Mouse (Mus musculus) megakaryocyte, embryonic 14.5 days (primary cell): ENCODE results near the gene Cbx5.

Source experiments
- FLI1 ChIP-seq: IDR thresholded peaks from 2 replicates; pipeline ENCODE4 v1.6.1; 2012; ENCODE audit warnings: low read length, inconsistent platforms, mixed read lengths
- GATA1 ChIP-seq: IDR thresholded peaks from 3 replicates; pipeline ENCODE4 v1.6.1; 2012; ENCODE audit warnings: mixed read lengths, low read length, inconsistent platforms, borderline replicate concordance

DNA sequence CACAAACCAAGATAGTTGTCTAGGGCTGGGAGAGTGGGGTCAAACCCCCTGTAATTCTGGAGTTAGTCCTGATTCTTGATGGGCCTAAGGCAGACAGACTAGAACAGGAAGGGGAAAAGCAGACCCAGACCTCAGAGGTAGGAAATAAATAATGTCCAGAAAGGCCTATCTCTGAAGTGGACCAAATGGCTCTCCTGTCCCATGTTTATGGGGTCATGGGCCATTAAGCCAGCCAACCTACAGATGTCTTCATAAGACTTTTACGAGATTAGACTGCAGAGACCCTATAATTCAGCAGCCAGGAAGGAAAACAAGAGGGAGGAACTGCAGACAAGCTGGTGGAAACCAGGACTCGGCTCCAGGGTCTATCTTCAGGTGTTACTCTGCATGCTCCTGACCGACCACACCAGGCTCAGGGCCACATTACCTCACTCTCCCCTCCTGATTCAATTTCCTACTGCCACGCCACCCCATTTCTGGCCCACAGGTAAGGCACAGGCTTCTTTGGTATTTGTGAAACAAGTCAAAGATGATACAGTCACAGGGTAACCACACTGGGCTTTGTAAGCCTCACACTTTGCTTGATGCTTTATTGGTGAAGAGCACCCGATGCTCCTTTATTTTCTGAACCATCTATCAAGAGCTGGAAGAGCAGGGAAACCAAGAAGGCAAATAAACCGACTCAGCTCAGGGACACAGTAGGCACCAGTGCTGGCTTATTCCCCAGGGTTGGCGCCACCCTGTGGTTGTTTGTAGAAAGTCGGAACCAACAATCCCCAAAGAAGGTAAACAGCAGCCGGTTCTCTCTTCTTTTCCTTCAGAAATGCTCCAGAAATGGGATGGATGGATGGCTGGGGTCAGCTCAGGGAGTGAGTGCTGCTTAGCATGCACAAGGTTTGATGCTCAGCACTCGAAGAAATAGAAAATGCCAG is 48.8 kb downstream of the Cbx5 start:
- TF ChIP-seq GATA1 = no peak
- TF ChIP-seq FLI1 = no peak
